Mouse (Mus musculus) G1E (cell line): ENCODE data around the gene Olfr951. TPM values are rescaled to one million over a fixed set of nuclear protein-coding genes. Genes with fewer than 3 reads are reported as not detected.

Source experiments
- ATAC-seq: 2 replicates; pipeline ENCODE4 v1.8.0; 2016; ENCODE audit warnings: mild to moderate bottlenecking; ENCODE audit not compliant: insufficient number of reproducible peaks, poor library complexity, low FRiP score, severe bottlenecking; ENCODE audit errors: extremely low read depth
- DNase-seq: peaks from one replicate; pipeline ENCODE4 v3.0.0; 2012; ENCODE audit warnings: low spot score
- H3K27me3 ChIP-seq: 2 replicates; pipeline ENCODE4 v1.6.1; 2012; ENCODE audit warnings: mild to moderate bottlenecking, low read length, inconsistent platforms; ENCODE audit not compliant: insufficient read depth
- H3K36me3 ChIP-seq: replicated peaks from 2 replicates; pipeline ENCODE3; 2012; ENCODE audit warnings: mild to moderate bottlenecking, inconsistent platforms
- H3K4me1 ChIP-seq: 2 replicates; pipeline ENCODE4 v1.6.1; 2012; ENCODE audit warnings: low read depth, low read length, inconsistent platforms, mixed read lengths; ENCODE audit not compliant: insufficient read depth
- H3K4me3 ChIP-seq: 2 replicates; pipeline ENCODE4 v1.5.1; 2012; ENCODE audit warnings: low read depth, mild to moderate bottlenecking, inconsistent platforms, low read length, moderate library complexity, mixed read lengths
- H3K9me3 ChIP-seq: replicated peaks from 2 replicates; pipeline ENCODE4 v1.6.1; 2012; ENCODE audit warnings: inconsistent platforms
- CTCF ChIP-seq: IDR thresholded peaks from 2 replicates; pipeline ENCODE4 v1.5.1; 2012; ENCODE audit warnings: low read depth, low read length, inconsistent platforms, mixed read lengths
- GATA1 ChIP-seq: IDR thresholded peaks from 2 replicates; pipeline ENCODE4 v1.6.1; 2012; ENCODE audit warnings: borderline replicate concordance, low read length, inconsistent platforms, mixed read lengths
- GATA2 ChIP-seq: IDR thresholded peaks from 2 replicates; pipeline ENCODE4 v1.6.1; 2012; ENCODE audit warnings: low read depth, low read length, inconsistent platforms, borderline replicate concordance
- POLR2AphosphoS5 ChIP-seq: IDR thresholded peaks from 2 replicates; pipeline ENCODE4 v1.6.1; 2012; ENCODE audit warnings: low read depth, low read length, inconsistent platforms; ENCODE audit not compliant: insufficient replicate concordance
- TAL1 ChIP-seq: conservative IDR thresholded peaks from 2 replicates; pipeline ENCODE4 v1.6.1; 2012; ENCODE audit warnings: low read depth, low read length, inconsistent platforms, mixed read lengths
- polyA plus RNA-seq: library from polyadenylated mRNA; stranded (reverse); fragments of >175 nt; gene quantifications from 2 replicates; pipeline ENCODE4 v1.2.3, GENCODE M21; 2012
- total RNA-seq, 2 experiments: library from RNA; stranded (forward) in 1 of 2; stranded (reverse) in 1 of 2; fragments of 200-1000 nt in 1 of 2; fragments of >200 nt in 1 of 2; fragmentation: Nextera tagmentation in 1 of 2; gene quantifications; 2 replicates each; pipeline ENCODE4 v1.2.3; 2014 to 2017

The Olfr951 gene
- total RNA-seq (2014; fragmentation: Nextera tagmentation) (not detected in 2 replicates), total RNA-seq (2017) (0.22 TPM in 1 of 2 replicates, not detected in the other), polyA plus RNA-seq (not detected in 2 replicates)

DNA sequence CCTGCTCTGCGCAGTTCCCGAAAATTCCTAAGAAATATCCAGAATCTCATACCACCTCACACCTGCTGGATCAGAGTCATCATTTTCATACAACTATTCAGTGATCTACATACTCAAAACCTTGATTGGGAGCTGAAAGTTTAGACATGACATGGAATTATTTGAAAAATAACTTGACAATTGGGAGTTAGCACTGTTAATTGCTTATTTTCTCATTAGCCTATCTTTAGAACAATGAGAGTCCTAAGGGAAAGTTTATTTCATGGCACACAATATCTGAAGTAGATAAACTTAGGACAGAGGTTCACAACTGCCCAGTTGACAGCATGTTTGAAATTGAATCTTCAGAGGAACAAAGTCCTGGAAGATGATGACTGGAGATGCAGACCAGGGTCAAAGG is at the start of gene Olfr951:
TSS of gene Olfr951 (plus strand) at position 301 of the 400 bp plus-strand sequence.
- H3K4me3 ChIP-seq = no peak within 1 kb of the TSS
- no peak for ATAC-seq
- H3K27me3 ChIP-seq = no peaks in the 10 kb centered on the region
- no peak for TF ChIP-seq CTCF
- TF ChIP-seq GATA2 = no peak
- no peak for TF ChIP-seq POLR2AphosphoS5
- TF ChIP-seq GATA1 = no peak
- no peak for TF ChIP-seq TAL1
- H3K9me3 ChIP-seq = no peaks in the 10 kb centered on the region
- DNase-seq = no peak
- H3K4me1 ChIP-seq = no peaks in the 10 kb centered on the region
- no peaks in the 10 kb centered on the region for H3K36me3 ChIP-seq

DNA sequence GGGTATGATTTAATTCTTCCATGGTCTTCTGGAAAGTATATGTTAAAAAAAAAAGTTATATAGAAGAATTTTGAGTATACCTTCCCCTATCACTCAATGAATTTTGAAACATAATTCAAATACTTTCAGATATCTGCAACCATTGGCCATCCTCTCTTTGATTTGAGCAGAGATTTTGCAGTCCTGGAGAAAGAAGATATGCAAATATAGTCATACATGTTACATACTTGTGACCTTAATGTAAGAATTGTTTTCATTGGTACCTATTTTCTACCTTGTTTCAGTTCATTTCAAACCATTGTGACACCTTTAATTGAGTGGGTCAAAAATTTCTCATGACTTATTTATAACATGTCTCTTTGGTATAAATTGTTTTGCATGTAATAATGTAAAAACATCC is 39.8 kb downstream of the Olfr951 start, which contains the start of gene Olfr952:
TSS of gene Olfr952 (minus strand) at position 101 of the 400 bp plus-strand sequence.
- Histone ChIP-seq H3K9me3 (no peaks in the 10 kb centered on the region), H3K27me3 (no peaks in the 10 kb centered on the region), H3K4me1 (no peaks in the 10 kb centered on the region), H3K4me3 (no peak within 1 kb of the TSS), H3K36me3 (no peaks in the 10 kb centered on the region)
- TF ChIP-seq GATA1 (no peak), POLR2AphosphoS5 (no peak), GATA2 (no peak), TAL1 (no peak), CTCF (no peak)
- ATAC-seq = no peak
- no peak for DNase-seq

Other genes with a start within 250 kb of the Olfr951 start
- not detected in 2 replicates for gene Olfr943, start 221.1 kb upstream of the Olfr951 start, total RNA-seq (2014; fragmentation: Nextera tagmentation)
- gene Olfr943, start 221.1 kb upstream of the Olfr951 start, total RNA-seq (2017) = under 0.01 and 0.16 TPM in 2 replicates
- gene Olfr943, start 221.1 kb upstream of the Olfr951 start, polyA plus RNA-seq = not detected in 2 replicates
- gene Olfr944, start 185.5 kb upstream of the Olfr951 start, total RNA-seq (2014; fragmentation: Nextera tagmentation) = not detected in 2 replicates
- 0.12 TPM in 1 of 2 replicates, not detected in the other for gene Olfr944, start 185.5 kb upstream of the Olfr951 start, total RNA-seq (2017)
- gene Olfr944, start 185.5 kb upstream of the Olfr951 start, polyA plus RNA-seq = not detected in 2 replicates
- gene Olfr1537, start 137.4 kb upstream of the Olfr951 start, total RNA-seq (2014; fragmentation: Nextera tagmentation) = not detected in 2 replicates
- 0.11 and 0.12 TPM in 2 replicates for gene Olfr1537, start 137.4 kb upstream of the Olfr951 start, total RNA-seq (2017)
- not detected in 2 replicates for gene Olfr1537, start 137.4 kb upstream of the Olfr951 start, polyA plus RNA-seq
- not detected in 2 replicates for gene Olfr945, start 110.6 kb upstream of the Olfr951 start, total RNA-seq (2014; fragmentation: Nextera tagmentation)
- gene Olfr945, start 110.6 kb upstream of the Olfr951 start, total RNA-seq (2017) = 0.06 TPM in 1 of 2 replicates, not detected in the other
- gene Olfr945, start 110.6 kb upstream of the Olfr951 start, polyA plus RNA-seq = not detected in 2 replicates
- not detected in 2 replicates for gene Olfr948, start 61.4 kb upstream of the Olfr951 start, total RNA-seq (2014; fragmentation: Nextera tagmentation)
- under 0.01 and 0.06 TPM in 2 replicates for gene Olfr948, start 61.4 kb upstream of the Olfr951 start, total RNA-seq (2017)
- not detected in 2 replicates for gene Olfr948, start 61.4 kb upstream of the Olfr951 start, polyA plus RNA-seq
- gene Olfr952, start 39.7 kb downstream of the Olfr951 start, total RNA-seq (2014; fragmentation: Nextera tagmentation) = not detected in 2 replicates
- gene Olfr952, start 39.7 kb downstream of the Olfr951 start, total RNA-seq (2017) = not detected in 2 replicates
- not detected in 2 replicates for gene Olfr952, start 39.7 kb downstream of the Olfr951 start, polyA plus RNA-seq
- gene Olfr954, start 69.3 kb downstream of the Olfr951 start, total RNA-seq (2014; fragmentation: Nextera tagmentation) = not detected in 2 replicates
- gene Olfr954, start 69.3 kb downstream of the Olfr951 start, total RNA-seq (2017) = 0.06 and 0.11 TPM in 2 replicates
- gene Olfr954, start 69.3 kb downstream of the Olfr951 start, polyA plus RNA-seq = not detected in 2 replicates
- not detected in 2 replicates for gene Olfr955, start 84.5 kb downstream of the Olfr951 start, total RNA-seq (2014; fragmentation: Nextera tagmentation)
- 0.17 TPM in 1 of 2 replicates, not detected in the other for gene Olfr955, start 84.5 kb downstream of the Olfr951 start, total RNA-seq (2017)
- not detected in 2 replicates for gene Olfr955, start 84.5 kb downstream of the Olfr951 start, polyA plus RNA-seq
- gene Olfr44, start 106.6 kb downstream of the Olfr951 start, total RNA-seq (2014; fragmentation: Nextera tagmentation) = not detected in 2 replicates
- gene Olfr44, start 106.6 kb downstream of the Olfr951 start, total RNA-seq (2017) = 0.05 TPM in 1 of 2 replicates, not detected in the other
- not detected in 2 replicates for gene Olfr44, start 106.6 kb downstream of the Olfr951 start, polyA plus RNA-seq
- gene Olfr957, start 128.4 kb downstream of the Olfr951 start, total RNA-seq (2014; fragmentation: Nextera tagmentation) = not detected in 2 replicates
- gene Olfr957, start 128.4 kb downstream of the Olfr951 start, total RNA-seq (2017) = 0.22 TPM in 1 of 2 replicates, not detected in the other
- not detected in 2 replicates for gene Olfr957, start 128.4 kb downstream of the Olfr951 start, polyA plus RNA-seq
- not detected in 2 replicates for gene Olfr958, start 166.6 kb downstream of the Olfr951 start, total RNA-seq (2014; fragmentation: Nextera tagmentation)
- gene Olfr958, start 166.6 kb downstream of the Olfr951 start, total RNA-seq (2017) = 0.06 and 0.11 TPM in 2 replicates
- not detected in 2 replicates for gene Olfr958, start 166.6 kb downstream of the Olfr951 start, polyA plus RNA-seq
- not detected in 2 replicates for gene Olfr959, start 188.2 kb downstream of the Olfr951 start, total RNA-seq (2014; fragmentation: Nextera tagmentation)
- gene Olfr959, start 188.2 kb downstream of the Olfr951 start, total RNA-seq (2017) = 0.05 and 0.23 TPM in 2 replicates
- gene Olfr959, start 188.2 kb downstream of the Olfr951 start, polyA plus RNA-seq = not detected in 2 replicates
- not detected in 2 replicates for gene AW551984, start 217.0 kb downstream of the Olfr951 start, total RNA-seq (2014; fragmentation: Nextera tagmentation)
- 0.27 TPM in 1 of 2 replicates, not detected in the other for gene AW551984, start 217.0 kb downstream of the Olfr951 start, total RNA-seq (2017)
- not detected in 2 replicates for gene AW551984, start 217.0 kb downstream of the Olfr951 start, polyA plus RNA-seq
- not detected in 2 replicates for gene Olfr148, start 223.2 kb downstream of the Olfr951 start, total RNA-seq (2014; fragmentation: Nextera tagmentation)
- gene Olfr148, start 223.2 kb downstream of the Olfr951 start, total RNA-seq (2017) = 0.12 TPM in 1 of 2 replicates, not detected in the other
- gene Olfr148, start 223.2 kb downstream of the Olfr951 start, polyA plus RNA-seq = not detected in 2 replicates
- gene Olfr960, start 234.0 kb downstream of the Olfr951 start, total RNA-seq (2014; fragmentation: Nextera tagmentation) = not detected in 2 replicates
- 0.49 TPM in 1 of 2 replicates, not detected in the other for gene Olfr960, start 234.0 kb downstream of the Olfr951 start, total RNA-seq (2017)
- gene Olfr960, start 234.0 kb downstream of the Olfr951 start, polyA plus RNA-seq = not detected in 2 replicates